ENCODE assay signal across 21 mouse cellular contexts in genomic region chr9:65467686-65468085, GRCm38 (mm10). TPM values are rescaled to one million over a fixed set of nuclear protein-coding genes. Genes with fewer than 3 reads are reported as not detected.
DNase-seq lines count a peak whose midpoint lies in the region; ATAC-seq and TF ChIP-seq lines count a peak whose summit lies in the region.
"Had no signal": no experiment of that assay in that cellular context is flagged by ENCODE, and none has a peak within 500 bp of the region (broad histone marks: within the 10 kb centered on the region; RNA-seq: fewer than 3 reads in every experiment).

No protein-coding gene starts in this region.

- no peaks in the 10 kb centered on the region for H3K27me3 ChIP-seq in liver, adult 2 months (ENCODE audit: control insufficient read depth, insufficient read depth, low read length)
- no peaks in the 10 kb centered on the region for H3K27me3 ChIP-seq in embryonic facial prominence, embryonic 10.5 days (replicated peaks; ENCODE audit: low read depth, poor library complexity, severe bottlenecking)
- H3K27me3 ChIP-seq: CH12.LX; forebrain, embryonic 13.5 days had no signal

- no peak overlapping the region for H3K4me3 ChIP-seq in liver, adult 2 months (ENCODE audit: insufficient read depth, low read depth, low read length)
- H3K4me3 ChIP-seq in embryonic facial prominence, embryonic 10.5 days, result no peak overlapping the region
- H3K4me3 ChIP-seq: forebrain, embryonic 13.5 days had no signal

- ATAC-seq in cerebellum, adult (ENCODE audit: insufficient number of reproducible peaks, low FRiP score, low TSS enrichment), result no peak
- ATAC-seq: forebrain, embryonic 13.5 days had no signal

- no peak for TF ChIP-seq POLR2A in liver, adult 2 months (IDR thresholded peaks at IDR 0.05; ENCODE audit: extremely low read depth, insufficient read depth, low read length)

- H3K9me3 ChIP-seq in embryonic facial prominence, embryonic 10.5 days, result no peaks in the 10 kb centered on the region
- H3K9me3 ChIP-seq: forebrain, embryonic 13.5 days had no signal

- peaks cover 5% of the 10 kb centered on the region; the same call in 1 of the 2 replicates for H3K4me1 ChIP-seq in liver, adult 2 months (ENCODE audit: control insufficient read depth, insufficient read depth, low read length)
- H3K4me1 ChIP-seq in embryonic facial prominence, embryonic 10.5 days, result peaks cover 47% of the 10 kb centered on the region

- H3K79me2 ChIP-seq in liver, adult 2 months (ENCODE audit: control insufficient read depth, insufficient read depth, low read length), result no peaks in the 10 kb centered on the region; the same call in 1 of the 2 replicates

- no peak overlapping the region for H3K27ac ChIP-seq in liver, adult 2 months (replicated peaks; ENCODE audit: insufficient read depth, low read depth, low read length)
- H3K27ac ChIP-seq in embryonic facial prominence, embryonic 10.5 days (replicated peaks), result 0 out of 2 replicates have a peak overlapping the region, but pooled peaks have one; percentile 48
- H3K27ac ChIP-seq: forebrain, embryonic 13.5 days; liver, embryonic 14.5 days had no signal

- 23% methylated on average over 11 of the region's 11 CpGs for WGBS in liver, adult 2 months
- 42% methylated on average over 11 of the region's 11 CpGs for WGBS in embryonic facial prominence, embryonic 10.5 days

- H3K9ac ChIP-seq in liver, adult 2 months (ENCODE audit: low read depth, low read length), result no peak overlapping the region
- H3K9ac ChIP-seq: forebrain, embryonic 13.5 days; liver, embryonic 14.5 days had no signal

- peak; percentile 62 for DNase-seq in adrenal gland, postnatal 14 days
- DNase-seq in adrenal gland, adult 8-10 months, result no peak
- DNase-seq in liver, adult 2 months (ENCODE audit: extremely low read depth, low read depth, low spot score), result peak; percentile 72
- DNase-seq in liver, result no peak
- peak; percentile 16 for DNase-seq in adrenal gland, postnatal 25 days
- peak; percentile 15 for DNase-seq in embryonic facial prominence, embryonic 10.5 days (ENCODE audit: low spot score)
- no peak for DNase-seq in thymus, postnatal 10 days (ENCODE audit: low spot score in 2 of 2)
- DNase-seq: cerebellum, adult 11-12 months; gastrocnemius, postnatal 36 days; heart, postnatal 14 days; kidney, adult 9 months; kidney, postnatal 36 days; right cerebral cortex, postnatal 25 days had no signal

- peaks cover 19% of the 10 kb centered on the region for H3K36me3 ChIP-seq in liver, adult 2 months (ENCODE audit: control insufficient read depth, insufficient read depth, low read length)
- peaks cover 78% of the 10 kb centered on the region for H3K36me3 ChIP-seq in embryonic facial prominence, embryonic 10.5 days (replicated peaks)

- TF ChIP-seq CTCF in liver, adult 2 months (IDR thresholded peaks at IDR 0.05; ENCODE audit: low read depth, low read length), result no peak

RNA-seq across cellular contexts. Expression of gene Spg21, which starts 6.9 kb away (rescaled TPM):
- 45.6 and 46.1 TPM in 2 replicates for total RNA-seq in adrenal gland, postnatal 14 days (2021)
- 10 to 100 TPM; 49.3 to 68.2 (median 60.7) TPM for total RNA-seq in adrenal gland, adult 8-10 months (2022)
- 20.0 and 25.7 TPM in 2 replicates for total RNA-seq in liver, adult 2 months (2014; rRNA removed)
- polyA plus RNA-seq in liver, adult 2 months (2012; rRNA removed), result 10.7 and 11.3 TPM in 2 replicates
- total RNA-seq in adrenal gland, postnatal 25 days (2021), result 42.3 and 54.8 TPM in 2 replicates
- 103 and 112 TPM in 2 replicates for polyA plus RNA-seq in embryonic facial prominence, embryonic 10.5 days (2016; fragmentation: Nextera tagmentation; extraction: Ambion mirVana)

RNA-seq across cellular contexts. Expression of gene Mtfmt, which starts 32.1 kb away (rescaled TPM):
- 12.3 and 14.7 TPM in 2 replicates for total RNA-seq in adrenal gland, postnatal 14 days (2021)
- total RNA-seq in adrenal gland, adult 8-10 months (2022), result 10 to 100 TPM; 14.3 to 22.7 (median 16.4) TPM
- 5.5 and 5.8 TPM in 2 replicates for total RNA-seq in liver, adult 2 months (2014; rRNA removed)
- 5.8 and 6.0 TPM in 2 replicates for polyA plus RNA-seq in liver, adult 2 months (2012; rRNA removed)
- total RNA-seq in adrenal gland, postnatal 25 days (2021), result 16.9 and 20.1 TPM in 2 replicates
- polyA plus RNA-seq in embryonic facial prominence, embryonic 10.5 days (2016; fragmentation: Nextera tagmentation; extraction: Ambion mirVana), result 20.1 and 22.7 TPM in 2 replicates

RNA-seq across cellular contexts. Expression of gene Slc51b, which starts 44.9 kb away (rescaled TPM):
- total RNA-seq in adrenal gland, postnatal 14 days (2021), result not detected in 2 replicates
- total RNA-seq in adrenal gland, adult 8-10 months (2022), result not detected
- total RNA-seq in liver, adult 2 months (2014; rRNA removed), result 2.9 and 3.2 TPM in 2 replicates
- 0.14 and 0.22 TPM in 2 replicates for polyA plus RNA-seq in liver, adult 2 months (2012; rRNA removed)
- total RNA-seq in adrenal gland, postnatal 25 days (2021), result not detected in 2 replicates
- not detected in 2 replicates for polyA plus RNA-seq in embryonic facial prominence, embryonic 10.5 days (2016; fragmentation: Nextera tagmentation; extraction: Ambion mirVana)
- total RNA-seq: CH12.LX; gastrocnemius, postnatal 36 days; heart, postnatal 14 days; layer of hippocampus, postnatal 10 days; left cerebral cortex, postnatal 25 days; megakaryocyte-erythroid progenitor cell, adult 5-6 weeks had no signal
- polyA plus RNA-seq: forebrain, embryonic 13.5 days; heart, embryonic 11.5 days had no signal

RNA-seq across cellular contexts. Expression of gene Ankdd1a, which starts 52.3 kb away (rescaled TPM):
- total RNA-seq in adrenal gland, postnatal 14 days (2021), result 0.41 TPM in 1 of 2 replicates, not detected in the other
- 1 to 10 TPM; 3.5 to 6.0 (median 5.6) TPM for total RNA-seq in adrenal gland, adult 8-10 months (2022)
- total RNA-seq in liver, adult 2 months (2014; rRNA removed), result not detected in 2 replicates
- not detected in 2 replicates for polyA plus RNA-seq in liver, adult 2 months (2012; rRNA removed)
- 2.1 and 3.5 TPM in 2 replicates for total RNA-seq in adrenal gland, postnatal 25 days (2021)
- not detected in 2 replicates for polyA plus RNA-seq in embryonic facial prominence, embryonic 10.5 days (2016; fragmentation: Nextera tagmentation; extraction: Ambion mirVana)
- total RNA-seq: CH12.LX; gastrocnemius, postnatal 36 days; heart, postnatal 14 days; megakaryocyte-erythroid progenitor cell, adult 5-6 weeks had no signal
- polyA plus RNA-seq: forebrain, embryonic 13.5 days; heart, embryonic 11.5 days had no signal

Comparison
In these comparisons a context has a peak if more than half of its experiments do, and no peak if none do; other contexts are left out.
1. DNase-seq: peak in adrenal gland, postnatal 14 days (single experiment), liver, adult 2 months (single experiment), adrenal gland, postnatal 25 days (single experiment) and embryonic facial prominence, embryonic 10.5 days (single experiment); none in adrenal gland, adult 8-10 months (single experiment), liver (single experiment) and thymus, postnatal 10 days (0 of 2).